In the genomic region with DNA sequence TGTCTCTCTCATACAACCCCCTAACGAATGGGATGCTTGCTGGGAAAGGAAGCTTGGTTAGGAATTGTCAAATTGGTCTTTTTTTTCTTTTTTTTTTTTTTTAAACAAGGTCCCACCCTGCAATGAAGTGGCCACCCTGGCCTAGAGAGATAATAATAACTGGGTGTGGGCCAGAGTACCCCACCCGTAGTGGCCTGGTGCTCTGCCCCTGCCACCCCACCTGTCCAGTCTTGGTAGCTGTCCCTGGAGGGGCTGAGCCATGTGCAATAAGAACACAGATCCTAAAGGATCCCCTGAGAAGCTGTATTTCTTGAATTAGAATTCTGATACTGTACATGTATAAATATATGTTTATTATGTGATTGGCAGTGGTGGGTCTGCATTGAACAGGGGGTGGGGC, we compare ENCODE assay signal across 8 mouse cellular contexts. TPM values are rescaled to one million over a fixed set of nuclear protein-coding genes. Genes with fewer than 3 reads are reported as not detected.
A peak's percentile ranks its signal among the peaks of the same experiment; 100 is the strongest.
DNase-seq lines count a peak whose midpoint lies in the region; ATAC-seq and TF ChIP-seq lines count a peak whose summit lies in the region.

No protein-coding gene starts in this region.

- peaks cover 16% of the 10 kb centered on the region for H3K4me1 ChIP-seq in cerebellum, adult 2 months (ENCODE audit: control insufficient read depth, insufficient read depth, low read length)
- H3K4me1 ChIP-seq in thymus, adult 2 months (replicated peaks; ENCODE audit: control insufficient read depth, insufficient read depth, low read length) = peaks cover 87% of the 10 kb centered on the region
- peaks cover 79% of the 10 kb centered on the region for H3K4me1 ChIP-seq in liver, embryonic 12.5 days
- H3K4me1 ChIP-seq in stomach, postnatal 0 days (replicated peaks; ENCODE audit: control insufficient read depth, insufficient read depth) = peaks cover 17% of the 10 kb centered on the region; the same call in 1 of the 2 replicates

- H3K27me3 ChIP-seq in cerebellum, adult 2 months (ENCODE audit: control insufficient read depth, insufficient read depth, low read length) = no peaks in the 10 kb centered on the region
- H3K27me3 ChIP-seq in thymus, adult 2 months (ENCODE audit: control insufficient read depth, insufficient read depth, low read length) = no peaks in the 10 kb centered on the region
- H3K27me3 ChIP-seq in liver, embryonic 12.5 days (replicated peaks) = no peaks in the 10 kb centered on the region
- H3K27me3 ChIP-seq in stomach, postnatal 0 days (ENCODE audit: control insufficient read depth, insufficient read depth, low read length) = no peaks in the 10 kb centered on the region

- peak overlapping the region; percentile 74 for H3K4me2 ChIP-seq in liver, embryonic 12.5 days
- no peak overlapping the region for H3K4me2 ChIP-seq in stomach, postnatal 0 days (replicated peaks; ENCODE audit: low read depth)

- DNase-seq in cerebellum, adult 2 months = no peak
- no peak for DNase-seq in cerebellum, postnatal 14 days
- DNase-seq in thymus, adult 2 months = no peak
- no peak for DNase-seq in thymus, postnatal 10 days (ENCODE audit: low spot score in 2 of 2)
- DNase-seq in stomach, postnatal 0 days (ENCODE audit: low spot score) = no peak
- DNase-seq in spleen, adult 12 weeks (ENCODE audit: low spot score) = no peak
- DNase-seq in left cerebral cortex, adult 18-20 months (ENCODE audit: low spot score in 2 of 2) = no peak

- peak overlapping the region; percentile 81 for H3K9ac ChIP-seq in liver, embryonic 12.5 days
- H3K9ac ChIP-seq in stomach, postnatal 0 days (ENCODE audit: low read length) = peak overlapping the region; percentile 61

- H3K36me3 ChIP-seq in thymus, adult 2 months (ENCODE audit: control insufficient read depth, insufficient read depth, low read length) = no peaks in the 10 kb centered on the region
- peaks cover 47% of the 10 kb centered on the region for H3K36me3 ChIP-seq in liver, embryonic 12.5 days
- peaks cover 19% of the 10 kb centered on the region for H3K36me3 ChIP-seq in stomach, postnatal 0 days (ENCODE audit: control insufficient read depth, insufficient read depth, low read length)

- no peaks in the 10 kb centered on the region for H3K9me3 ChIP-seq in liver, embryonic 12.5 days (replicated peaks)
- no peaks in the 10 kb centered on the region for H3K9me3 ChIP-seq in stomach, postnatal 0 days (ENCODE audit: control insufficient read depth, low read length)

- peak; percentile 60 for ATAC-seq in liver, embryonic 12.5 days
- no peak for ATAC-seq in stomach, postnatal 0 days (ENCODE audit: low FRiP score, low TSS enrichment)

- no peak overlapping the region for H3K4me3 ChIP-seq in cerebellum, adult 2 months (replicated peaks; ENCODE audit: insufficient read depth, low read depth, low read length)
- peak overlapping the region; percentile 25; the same call in 1 of the 2 replicates for H3K4me3 ChIP-seq in thymus, adult 2 months (ENCODE audit: control insufficient read depth, insufficient read depth, low read length)
- H3K4me3 ChIP-seq in liver, embryonic 12.5 days = peak overlapping the region; percentile 45
- H3K4me3 ChIP-seq in stomach, postnatal 0 days (ENCODE audit: low read depth, low read length) = no peak overlapping the region

- H3K27ac ChIP-seq in cerebellum, adult 2 months (ENCODE audit: insufficient read depth, low read length) = peak overlapping the region; percentile 78
- peak overlapping the region; percentile 87 for H3K27ac ChIP-seq in thymus, adult 2 months (ENCODE audit: control insufficient read depth, insufficient read depth, low read length)
- peak overlapping the region; percentile 100 for H3K27ac ChIP-seq in liver, embryonic 12.5 days
- peak overlapping the region; percentile 94 for H3K27ac ChIP-seq in stomach, postnatal 0 days (replicated peaks)

- no peak for TF ChIP-seq CTCF in cerebellum, adult 2 months (IDR thresholded peaks at IDR 0.05; ENCODE audit: borderline replicate concordance, insufficient read depth, low read depth, low read length)
- no peak for TF ChIP-seq CTCF in thymus, adult 2 months (IDR thresholded peaks at IDR 0.05; ENCODE audit: borderline replicate concordance, control insufficient read depth, extremely low read depth, insufficient read depth, low read length, poor library complexity)
- TF ChIP-seq CTCF in stomach, postnatal 0 days (IDR thresholded peaks at IDR 0.05; ENCODE audit: low read depth) = no peak

- TF ChIP-seq EP300 in stomach, postnatal 0 days (optimal IDR thresholded peaks at IDR 0.05) = no peak

- TF ChIP-seq POLR2A in cerebellum, adult 2 months (IDR thresholded peaks at IDR 0.05; ENCODE audit: borderline replicate concordance, insufficient read depth, low read length) = no peak
- TF ChIP-seq POLR2A in thymus, adult 2 months (IDR thresholded peaks at IDR 0.05; ENCODE audit: control insufficient read depth, extremely low read depth, insufficient read depth, low read length, poor library complexity) = no peak

- 11% methylated on average over 2 of the region's 2 CpGs for WGBS in cerebellum, adult 2 months
- WGBS in thymus, adult 2 months = 51% methylated on average over 2 of the region's 2 CpGs
- WGBS in liver, embryonic 12.5 days (ENCODE audit: insufficient replicate concordance) = 19% methylated on average over 2 of the region's 2 CpGs
- 34% methylated on average over 2 of the region's 2 CpGs for WGBS in stomach, postnatal 0 days

RNA-seq across cellular contexts. Expression of gene Dnajb12, which starts 19.6 kb away (rescaled TPM):
- polyA plus RNA-seq in cerebellum, adult 2 months (2012; rRNA removed) = 48.6 and 52.3 TPM in 2 replicates
- polyA plus RNA-seq in thymus, adult 2 months (2012; rRNA removed) = 44.6 and 50.4 TPM in 2 replicates
- 18.0 and 18.7 TPM in 2 replicates for polyA plus RNA-seq in liver, embryonic 12.5 days (2016; fragmentation: Nextera tagmentation; extraction: Ambion mirVana)
- 17.4 and 19.0 TPM in 2 replicates for polyA plus RNA-seq in stomach, postnatal 0 days (2015; fragmentation: Nextera tagmentation; extraction: Ambion mirVana)
- 10 to 100 TPM; 47.3 to 49.6 TPM for total RNA-seq in left cerebral cortex, adult 18-20 months (2021)

RNA-seq across cellular contexts. Expression of gene Ddit4, which starts 52.7 kb away (rescaled TPM):
- 48.3 and 53.9 TPM in 2 replicates for polyA plus RNA-seq in cerebellum, adult 2 months (2012; rRNA removed)
- polyA plus RNA-seq in thymus, adult 2 months (2012; rRNA removed) = 157 and 190 TPM in 2 replicates
- 5.4 and 6.9 TPM in 2 replicates for polyA plus RNA-seq in liver, embryonic 12.5 days (2016; fragmentation: Nextera tagmentation; extraction: Ambion mirVana)
- polyA plus RNA-seq in stomach, postnatal 0 days (2015; fragmentation: Nextera tagmentation; extraction: Ambion mirVana) = 12.4 and 17.3 TPM in 2 replicates
- 10 to 100 TPM; 35.8 to 41.3 TPM for total RNA-seq in left cerebral cortex, adult 18-20 months (2021)

Comparison
In these comparisons a context has a peak if more than half of its experiments do, and no peak if none do; other contexts are left out.
1. H3K4me3 ChIP-seq: peak in thymus, adult 2 months (single experiment) and liver, embryonic 12.5 days (single experiment); none in cerebellum, adult 2 months (single experiment) and stomach, postnatal 0 days (single experiment).
2. Peak in every context shown above with its lines, with median percentiles within 50 percentile points of each other: H3K27ac ChIP-seq.